Mouse (Mus musculus) small intestine, adult 2 months (tissue): ENCODE data around the gene Dus1l.

Source experiments
- CTCF ChIP-seq: fragments of 200-500 bp; IDR thresholded peaks from 2 replicates; pipeline ENCODE4 v1.5.1; 2012; ENCODE audit warnings: low read depth, mild to moderate bottlenecking, control low read depth, inconsistent platforms, low read length, moderate library complexity, mixed read lengths; ENCODE audit not compliant: insufficient replicate concordance, insufficient read length; ENCODE audit errors: extremely low read depth
- POLR2A ChIP-seq: fragments of 200-500 bp; IDR thresholded peaks from 2 replicates; pipeline ENCODE4 v1.6.1; 2012; ENCODE audit warnings: low read depth, mild to moderate bottlenecking, control low read depth, inconsistent platforms, low read length, moderate library complexity

- TF ChIP-seq CTCF: no peak
- no peak for TF ChIP-seq POLR2A
These were observed 26.1 kb upstream of the Dus1l start for GRCm38 (mm10) chr11:120822321-120822720.
